Mouse (Mus musculus) brain, adult 2 months (tissue): Measurements from ENCODE around the gene Wapl.

ENCODE experiments used
- DNase-seq: peaks from one replicate; pipeline ENCODE4 v3.0.0; 2011; ENCODE audit warnings: low read depth, low spot score

The Wapl gene

GRCm38 (mm10) chr14:34693970-34694369, 20.2 kb downstream of the Wapl start:
- DNase-seq, result no peak

DNA sequence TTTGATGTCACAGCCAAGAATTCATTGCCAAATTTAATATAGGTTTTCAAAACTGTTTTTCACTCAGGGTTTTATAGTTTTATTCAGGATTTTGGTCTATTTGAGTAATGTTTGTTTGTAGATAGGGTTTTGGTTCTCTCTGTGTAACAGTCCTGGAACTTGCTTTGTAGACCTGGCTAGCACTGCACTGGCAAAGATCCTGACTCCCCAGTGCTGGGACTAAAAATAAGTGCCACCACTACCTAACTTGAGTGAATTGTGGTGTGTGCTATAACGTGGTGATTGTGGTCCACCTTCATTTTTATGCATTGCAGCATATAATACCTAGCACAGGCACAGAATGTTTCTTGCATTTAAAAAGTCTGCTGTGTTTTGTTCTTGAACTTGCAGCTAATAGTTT, 23.6 kb downstream of the Wapl start:
- DNase-seq, result peak; percentile 45

DNA sequence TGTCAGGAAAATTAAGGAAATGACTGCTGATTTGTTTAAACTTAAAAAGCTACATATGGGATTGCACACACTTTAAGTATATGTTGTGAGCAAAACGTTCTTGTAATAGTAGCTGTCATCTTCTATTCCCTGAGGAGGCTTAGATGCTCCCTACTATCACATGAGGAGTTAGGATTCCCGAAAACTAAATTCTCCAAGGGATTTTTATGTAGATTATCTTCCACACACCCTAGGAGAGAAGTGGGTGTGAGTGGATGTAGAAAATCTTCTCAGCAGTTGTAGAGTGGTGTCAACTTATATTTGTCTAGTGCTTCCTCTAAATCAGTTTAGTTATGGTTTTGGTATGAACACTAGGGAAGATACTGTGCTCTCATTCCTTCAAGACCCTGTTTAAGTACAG, 36.5 kb downstream of the Wapl start:
- DNase-seq, result peak; percentile 5

DNA sequence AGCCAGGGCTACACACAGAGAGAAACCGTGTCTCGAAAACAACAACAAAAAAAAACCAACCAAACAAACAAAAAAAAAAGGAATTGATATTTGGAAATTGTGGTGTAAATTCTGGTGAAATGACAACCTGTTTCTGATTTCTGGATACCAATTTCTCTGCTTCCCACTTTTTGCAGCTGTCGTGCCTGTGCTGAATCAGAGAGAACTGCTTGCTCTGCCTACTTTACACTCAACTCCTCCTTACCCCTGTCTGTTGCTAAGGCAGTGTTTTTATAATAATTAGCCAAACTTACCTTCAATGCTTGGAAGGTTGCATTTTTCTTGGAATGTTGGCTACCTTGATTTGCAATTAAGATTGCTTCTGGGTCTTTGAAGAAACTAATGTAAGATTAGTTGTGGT, 38.3 kb downstream of the Wapl start:
- DNase-seq, result peak; percentile 62

GRCm38 (mm10) chr14:34712857-34713256, 39.1 kb downstream of the Wapl start:
- DNase-seq, result no peak

GRCm38 (mm10) chr14:34718150-34718549, 44.4 kb downstream of the Wapl start:
- DNase-seq, result no peak

DNA sequence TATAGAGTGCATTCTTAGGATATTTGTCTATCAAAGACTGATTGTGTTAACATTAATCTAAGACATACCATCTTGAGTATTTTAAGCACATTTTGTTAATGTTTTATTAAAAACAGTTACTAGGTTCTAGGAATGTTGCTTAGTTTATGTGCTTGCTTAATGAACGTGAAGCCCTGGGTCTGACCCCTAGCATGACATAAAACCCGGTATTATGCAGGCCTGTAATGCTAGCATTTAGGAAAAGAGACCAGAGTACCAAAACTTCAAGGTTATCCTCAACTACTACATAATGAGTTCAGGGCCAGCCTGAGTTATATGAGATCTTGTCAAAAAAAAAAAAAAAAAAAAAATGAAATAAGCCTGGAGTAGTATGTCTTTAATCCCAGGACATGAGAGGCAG, 54.0 kb downstream of the Wapl start:
- no peak for DNase-seq

DNA sequence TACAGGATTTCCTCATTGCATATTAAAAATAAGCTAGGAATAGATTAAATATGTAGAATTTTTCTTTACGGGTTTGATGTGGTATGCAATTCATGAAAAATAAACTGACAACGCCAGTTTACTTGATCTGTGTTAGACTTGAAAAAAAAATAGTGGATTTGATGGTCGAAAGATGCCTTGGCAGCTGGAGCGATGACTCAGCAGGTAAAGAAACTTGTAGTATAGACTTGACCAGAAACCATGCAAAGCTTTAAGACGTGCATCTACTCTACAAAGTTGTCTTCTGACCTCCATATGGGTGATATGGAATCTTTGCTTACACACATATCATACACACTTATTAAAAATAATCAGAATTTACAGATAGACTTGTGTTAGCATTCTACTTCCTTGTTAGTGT, 61.7 kb downstream of the Wapl start:
- peak; percentile 8 for DNase-seq

DNA sequence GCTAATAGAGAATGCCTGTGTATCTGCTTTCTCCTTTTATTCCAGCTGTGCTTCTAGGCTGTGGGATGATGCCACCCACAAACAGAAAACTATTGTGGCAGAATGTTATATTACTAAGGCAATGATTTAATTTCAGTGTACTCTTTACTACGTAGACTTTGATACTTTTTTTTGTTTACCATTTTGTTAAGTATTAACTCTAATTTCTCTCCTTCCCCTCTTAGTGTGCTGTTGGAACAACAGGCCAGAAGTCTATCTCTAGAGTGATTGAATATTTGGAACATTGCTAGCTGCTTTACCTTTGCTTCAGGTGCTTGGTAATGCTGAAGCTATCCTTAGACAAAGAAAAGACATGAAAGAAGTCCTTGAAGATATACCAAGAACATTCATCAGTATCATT, 71.7 kb downstream of the Wapl start:
- no peak for DNase-seq

- DNase-seq, result no peak
Measured at GRCm38 (mm10) chr14:34755731-34756130, 82.0 kb downstream of the Wapl start.

DNA sequence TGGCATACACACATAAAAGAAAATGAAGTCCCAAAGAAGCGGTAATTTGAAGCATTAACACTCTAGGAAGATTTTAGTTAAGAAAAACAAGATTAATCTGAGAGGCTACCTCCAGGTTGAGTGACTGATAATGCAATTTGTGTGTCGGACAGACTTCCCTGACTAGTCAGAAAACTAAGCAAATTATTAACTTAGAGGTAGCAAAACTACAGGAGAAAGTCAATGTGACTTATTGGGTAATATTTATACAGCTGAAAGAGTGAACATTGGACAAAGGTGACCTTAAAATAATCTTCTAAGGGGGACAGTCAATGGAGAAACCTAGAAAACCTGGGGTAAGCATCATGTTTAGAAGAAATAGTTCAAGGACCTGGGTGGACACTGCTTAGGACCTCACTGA, 86.2 kb downstream of the Wapl start:
- DNase-seq, result no peak

GRCm38 (mm10) chr14:34761082-34761959, 87.6 kb downstream of the Wapl start:
- peak; percentile 43 for DNase-seq

GRCm38 (mm10) chr14:34762682-34763081, 89.0 kb downstream of the Wapl start:
- DNase-seq, result no peak

GRCm38 (mm10) chr14:34763771-34764539, 90.2 kb downstream of the Wapl start:
- peak; percentile 5 for DNase-seq

DNA sequence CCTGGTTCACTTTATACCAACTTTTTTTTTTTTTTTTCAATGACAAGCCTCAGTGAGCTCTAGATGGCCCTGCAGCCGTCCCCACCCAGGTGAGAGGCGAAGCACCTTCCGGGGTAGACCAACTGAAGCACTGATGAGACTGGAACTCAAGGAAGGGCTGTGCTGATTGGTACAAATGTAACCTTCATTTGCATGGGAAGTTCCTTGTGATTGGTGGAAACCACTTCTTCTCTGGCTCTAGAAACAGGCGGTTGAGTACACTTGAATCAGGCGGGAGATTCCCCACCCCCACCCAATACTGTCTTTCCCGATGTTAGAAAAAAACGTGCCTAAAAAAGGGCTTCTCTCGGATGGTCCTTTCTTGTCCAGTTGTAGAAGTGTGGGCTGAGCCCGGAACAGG, 91.2 kb downstream of the Wapl start:
- DNase-seq, result no peak

- no peak for DNase-seq
Measured at GRCm38 (mm10) chr14:34765380-34765779, 91.7 kb downstream of the Wapl start.

DNA sequence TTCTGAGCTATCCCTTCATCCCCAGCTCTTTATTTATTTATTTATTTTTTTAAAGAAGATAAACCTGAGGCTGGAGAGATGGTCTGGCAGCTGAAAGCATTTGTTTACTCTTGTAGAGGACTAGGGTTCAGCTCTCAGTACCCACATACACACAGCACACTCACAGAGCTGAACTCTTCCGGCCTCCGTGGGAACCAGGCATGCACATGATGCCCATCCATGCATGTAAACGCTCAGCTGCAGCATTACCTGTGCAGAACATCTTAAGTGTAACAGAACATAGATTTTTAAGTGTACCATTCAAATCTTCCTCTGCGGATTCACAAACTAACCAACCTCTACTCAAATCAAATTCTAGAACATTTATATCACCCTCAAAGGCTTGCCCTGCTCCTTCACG, 92.5 kb downstream of the Wapl start:
- DNase-seq, result no peak

GRCm38 (mm10) chr14:34768373-34768772, 94.6 kb downstream of the Wapl start:
- DNase-seq, result peak; percentile 50

DNA sequence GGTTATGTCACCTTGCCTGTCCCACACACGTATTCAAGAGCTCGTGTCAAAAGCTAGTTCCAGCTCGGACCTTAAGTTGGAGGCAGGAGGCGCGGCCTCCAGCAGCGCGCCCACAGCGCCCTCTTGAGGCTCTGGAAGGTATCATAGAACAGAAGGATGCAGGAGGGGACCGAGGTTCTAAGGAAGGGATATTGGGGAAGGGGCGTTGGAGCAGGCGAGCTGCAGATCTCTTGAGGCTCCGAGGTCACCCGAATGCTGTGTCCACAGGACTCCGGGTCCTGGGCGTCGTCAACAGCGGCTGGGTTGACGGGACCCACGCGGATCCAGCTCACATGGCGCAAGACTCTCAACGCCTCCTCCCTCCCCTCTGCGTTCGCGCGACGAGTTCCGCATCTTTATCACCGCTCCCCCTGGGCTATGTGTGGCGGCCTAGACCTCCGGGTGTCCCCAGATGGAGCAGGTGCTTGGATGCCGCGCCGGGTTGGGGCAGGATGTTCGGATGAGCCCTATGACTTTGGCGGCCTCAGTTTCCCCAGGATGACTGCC, 95.4 kb downstream of the Wapl start:
- peak; percentile 70 for DNase-seq

DNA sequence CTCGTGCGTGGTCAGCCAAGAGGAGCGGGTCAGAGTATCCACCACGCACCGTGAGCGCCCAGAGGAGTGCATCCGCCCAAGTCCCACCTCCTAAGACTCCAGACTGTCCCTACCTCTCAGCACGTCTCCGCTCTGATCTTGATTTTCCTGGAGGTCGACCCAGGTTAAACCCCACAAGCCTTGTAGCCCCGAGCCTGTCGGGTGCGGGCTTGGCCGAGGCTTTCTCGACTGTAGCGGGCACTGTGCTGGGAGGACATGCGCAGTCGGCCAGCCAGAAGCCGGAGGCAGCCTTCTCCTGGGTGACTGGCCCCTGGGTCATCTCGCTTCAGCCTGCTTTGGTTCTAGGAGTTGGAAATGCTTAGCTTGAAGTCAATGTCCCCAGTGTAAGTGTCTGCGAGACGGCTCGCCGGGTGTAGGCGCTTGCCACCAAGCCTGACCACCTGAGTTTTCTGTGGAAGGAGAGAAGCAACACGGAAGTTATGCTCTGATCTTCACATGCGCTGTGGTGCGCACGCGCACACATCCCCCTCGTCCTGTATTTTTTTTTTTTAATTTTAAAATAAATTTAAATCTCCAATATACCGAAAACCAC, 95.9 kb downstream of the Wapl start:
- peak; percentile 37 for DNase-seq

DNA sequence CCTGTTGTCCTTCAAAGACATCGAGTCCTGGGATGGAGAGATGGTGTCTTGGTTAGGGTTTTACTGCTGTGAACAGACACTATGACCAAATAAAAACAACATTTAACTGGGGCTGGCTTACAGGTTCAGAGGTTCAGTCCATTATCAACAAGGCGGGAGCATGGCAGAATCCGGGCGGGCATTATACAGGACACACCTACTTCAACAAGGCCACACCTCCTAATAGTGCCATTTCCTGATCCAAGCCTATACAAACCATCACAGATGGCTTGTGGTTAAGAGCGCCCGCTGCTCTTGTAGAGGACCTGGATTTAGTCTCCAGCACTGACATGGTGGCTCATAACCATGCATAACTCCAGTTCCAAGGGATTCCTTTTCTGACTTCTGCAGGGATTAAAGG, 96.7 kb downstream of the Wapl start:
- DNase-seq, result no peak

DNA sequence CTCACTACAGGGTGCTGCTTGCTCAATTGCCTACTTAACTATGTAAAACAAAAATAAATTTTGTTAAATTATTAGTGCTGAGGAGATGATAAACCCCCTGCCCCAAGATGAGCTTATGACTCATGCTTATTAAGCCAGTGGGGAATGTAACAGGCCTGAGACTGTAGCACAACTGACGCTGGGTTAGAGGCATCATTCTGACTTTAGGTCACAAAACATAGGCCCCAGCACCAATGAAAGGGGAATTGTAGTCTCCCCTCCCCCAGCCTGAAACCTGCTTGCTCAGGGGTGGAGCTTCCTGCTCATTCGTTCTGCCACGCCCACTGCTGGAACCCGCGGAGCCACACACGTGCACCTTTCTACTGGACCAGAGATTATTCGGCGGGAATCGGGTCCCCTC, 97.9 kb downstream of the Wapl start:
- no peak for DNase-seq
